Mouse (Mus musculus) CH12F3 (cell line): ENCODE results near the gene Gm45337.

Source experiments
- in situ Hi-C: fragments of 300-500 bp; cut with MboI; formaldehyde crosslinking; loops from 2 replicates; pipeline ENCODE4 v1.14.3; 2020; ENCODE audit warnings: low sequenced_read_pairs

The Gm45337 gene

GRCm38 (mm10) chr7:142104747-142105146, 39.7 kb downstream of the Gm45337 start:
- in situ Hi-C loops, result no loop called here

- in situ Hi-C loops, result no loop called here
Measured at GRCm38 (mm10) chr7:142097776-142098175, 46.6 kb downstream of the Gm45337 start.

- in situ Hi-C loops, result no loop called here
Measured at GRCm38 (mm10) chr7:142096701-142097100, 47.7 kb downstream of the Gm45337 start.

GRCm38 (mm10) chr7:142095183-142095931, 49.0 kb downstream of the Gm45337 start, which contains the start of gene Dusp8:
Dusp8 (minus strand) TSS chr7:142095843.
- in situ Hi-C loops, result no loop called here

- in situ Hi-C loops, result no loop called here
Measured at GRCm38 (mm10) chr7:142094301-142095143, 49.9 kb downstream of the Gm45337 start.

- in situ Hi-C loops, result no loop called here
Measured at GRCm38 (mm10) chr7:142093696-142094240, 50.6 kb downstream of the Gm45337 start.
